Mouse (Mus musculus) neutrophil, adult 83 days (primary cell): ENCODE measurements around the gene Wipf3. TPM values are rescaled to one million over a fixed set of nuclear protein-coding genes. Genes with fewer than 3 reads are reported as not detected.

Experiments used
- total RNA-seq, 2 experiments: library from RNA; stranded (reverse); gene quantifications; one replicate each; pipeline ENCODE4 v1.2.4; 2023

Gene Wipf3
- total RNA-seq = not detected

GRCm38 (mm10) chr6:54429447-54430194 lies at the start of gene Wipf3:
Gene Wipf3 (plus strand): TSS chr6:54429603.

Other genes starting within 250 kb of the Wipf3 start
- not detected for gene Prr15, start 103.8 kb upstream of the Wipf3 start, total RNA-seq
- under 1 TPM in 1 of 2 experiments, not detected in 1; 0.22 TPM for gene Scrn1, start 136.9 kb downstream of the Wipf3 start, total RNA-seq
- 1 to 10 TPM; 4.3 to 5.3 TPM for gene Plekha8, start 165.5 kb downstream of the Wipf3 start, total RNA-seq
- gene Fkbp14, start 167.7 kb downstream of the Wipf3 start, total RNA-seq = 1 to 10 TPM; 1.1 TPM